Mouse (Mus musculus): ENCODE data around the gene 4931406P16Rik. TPM values are rescaled to one million over a fixed set of nuclear protein-coding genes. Genes with fewer than 3 reads are reported as not detected.
A peak's percentile ranks its signal among the peaks of the same experiment; 100 is the strongest.
"Not testable (repeated sequence)": the region's sequence is repeated elsewhere in the genome, so short reads cannot be mapped to it uniquely, and the experiment has no call there.

Gene 4931406P16Rik
- polyA plus RNA-seq, 1 experiment from 2014 or later = 32.8 TPM

DNA sequence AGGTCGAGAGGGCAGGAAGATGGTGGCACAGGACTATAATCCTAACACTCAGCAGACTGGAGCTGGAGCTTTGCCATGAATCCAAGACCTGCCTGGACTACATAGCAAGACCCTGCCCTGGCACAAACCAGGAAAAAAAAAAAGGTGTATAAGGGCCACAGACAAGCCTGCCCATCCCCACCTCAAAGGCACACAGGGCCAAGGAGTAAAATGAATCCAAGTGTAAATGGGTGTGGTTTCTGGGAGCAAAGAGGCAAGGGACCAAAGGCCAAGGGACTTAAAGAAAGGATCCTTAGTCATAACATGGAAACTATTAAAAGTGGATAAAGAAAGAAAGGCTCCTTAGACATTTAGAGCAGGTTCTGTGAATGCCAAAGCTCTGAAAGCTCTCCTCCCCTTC lies 94.9 kb downstream of the 4931406P16Rik start:
- H3K9me3 ChIP-seq (replicated peaks; ENCODE audit: control insufficient read depth, low read length) = no peaks in the 10 kb centered on the region; the same call in 1 of the 2 replicates
- no peak overlapping the region for H3K9ac ChIP-seq (ENCODE audit: low read length)
- H3K27ac ChIP-seq (ENCODE audit: low read length) = no peak overlapping the region
- no peak overlapping the region for H3K4me2 ChIP-seq (ENCODE audit: low read depth, low read length)
- peak; percentile 4; the same call in 1 of the 2 replicates for ATAC-seq (ENCODE audit: insufficient read depth, low FRiP score)
- no peak overlapping the region for H3K4me3 ChIP-seq (replicated peaks; ENCODE audit: low read length)
- 72% methylated on average over 1 of the region's 1 CpGs for WGBS
- no peaks in the 10 kb centered on the region for H3K4me1 ChIP-seq (ENCODE audit: control insufficient read depth, insufficient read depth, low read length)
- H3K36me3 ChIP-seq (ENCODE audit: control insufficient read depth, insufficient read depth, low read length) = peaks cover 25% of the 10 kb centered on the region
- H3K27me3 ChIP-seq (ENCODE audit: control insufficient read depth, insufficient read depth, low read length) = no peaks in the 10 kb centered on the region

DNA sequence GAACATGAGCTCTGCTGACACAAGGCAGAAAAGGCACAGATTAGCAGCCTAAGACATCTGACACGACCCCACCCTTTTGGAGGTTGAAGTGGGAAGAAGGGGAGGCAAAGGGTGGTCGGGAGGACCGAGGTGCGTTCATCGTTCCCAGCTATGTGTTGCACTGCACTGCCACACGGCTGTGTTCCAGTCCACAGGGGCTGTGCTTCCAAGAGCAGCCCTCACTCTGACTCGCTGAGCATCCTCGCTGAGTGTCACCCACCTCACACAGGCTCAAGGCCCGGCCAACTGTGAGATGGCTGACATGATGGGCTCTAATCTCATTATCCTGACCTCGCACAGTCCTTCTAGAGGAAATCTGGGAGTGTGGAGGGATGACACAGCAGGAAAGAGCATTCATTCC lies 96.9 kb downstream of the 4931406P16Rik start:
- H3K4me3 ChIP-seq (replicated peaks; ENCODE audit: low read length) = no peak overlapping the region
- no peaks in the 10 kb centered on the region for H3K27me3 ChIP-seq (ENCODE audit: control insufficient read depth, insufficient read depth, low read length)
- H3K9ac ChIP-seq (ENCODE audit: low read length) = no peak overlapping the region
- H3K9me3 ChIP-seq (replicated peaks; ENCODE audit: control insufficient read depth, low read length) = no peaks in the 10 kb centered on the region
- H3K4me1 ChIP-seq (ENCODE audit: control insufficient read depth, insufficient read depth, low read length) = no peaks in the 10 kb centered on the region
- H3K36me3 ChIP-seq (ENCODE audit: control insufficient read depth, insufficient read depth, low read length) = peaks cover 23% of the 10 kb centered on the region
- ATAC-seq (ENCODE audit: insufficient read depth, low FRiP score) = no peak
- no peak overlapping the region for H3K27ac ChIP-seq (ENCODE audit: low read length)
- H3K4me2 ChIP-seq (ENCODE audit: low read depth, low read length) = no peak overlapping the region
- WGBS = 92% methylated on average over 10 of the region's 10 CpGs

DNA sequence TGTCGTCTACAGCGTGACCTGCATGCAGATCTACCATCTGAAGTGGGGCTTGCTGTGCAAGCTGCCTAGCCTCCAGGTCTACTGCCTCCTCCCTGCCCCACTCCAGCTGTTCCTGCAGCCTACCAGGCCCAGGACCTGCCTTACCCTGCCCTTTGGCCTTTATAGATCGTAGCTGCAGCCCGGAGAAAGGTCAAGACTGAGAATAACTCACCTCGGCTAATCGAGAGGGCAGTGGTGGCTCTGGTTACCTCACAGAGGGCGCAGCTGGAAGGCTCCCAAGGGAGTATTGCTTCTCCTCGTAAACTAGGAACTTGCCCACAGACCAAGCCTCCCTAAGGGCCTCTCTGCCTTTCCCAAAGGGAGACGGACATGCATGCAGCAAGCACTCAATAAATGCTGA lies 97.9 kb downstream of the 4931406P16Rik start:
- no peak overlapping the region for H3K9ac ChIP-seq (ENCODE audit: low read length)
- H3K27me3 ChIP-seq (ENCODE audit: control insufficient read depth, insufficient read depth, low read length) = no peaks in the 10 kb centered on the region
- H3K36me3 ChIP-seq (ENCODE audit: control insufficient read depth, insufficient read depth, low read length) = peaks cover 28% of the 10 kb centered on the region
- no peak overlapping the region for H3K27ac ChIP-seq (ENCODE audit: low read length)
- no peak overlapping the region for H3K4me2 ChIP-seq (ENCODE audit: low read depth, low read length)
- no peaks in the 10 kb centered on the region for H3K9me3 ChIP-seq (replicated peaks; ENCODE audit: control insufficient read depth, low read length)
- no peaks in the 10 kb centered on the region for H3K4me1 ChIP-seq (ENCODE audit: control insufficient read depth, insufficient read depth, low read length)
- 87% methylated on average over 9 of the region's 9 CpGs for WGBS
- H3K4me3 ChIP-seq (replicated peaks; ENCODE audit: low read length) = no peak overlapping the region
- no peak for ATAC-seq (ENCODE audit: insufficient read depth, low FRiP score)

DNA sequence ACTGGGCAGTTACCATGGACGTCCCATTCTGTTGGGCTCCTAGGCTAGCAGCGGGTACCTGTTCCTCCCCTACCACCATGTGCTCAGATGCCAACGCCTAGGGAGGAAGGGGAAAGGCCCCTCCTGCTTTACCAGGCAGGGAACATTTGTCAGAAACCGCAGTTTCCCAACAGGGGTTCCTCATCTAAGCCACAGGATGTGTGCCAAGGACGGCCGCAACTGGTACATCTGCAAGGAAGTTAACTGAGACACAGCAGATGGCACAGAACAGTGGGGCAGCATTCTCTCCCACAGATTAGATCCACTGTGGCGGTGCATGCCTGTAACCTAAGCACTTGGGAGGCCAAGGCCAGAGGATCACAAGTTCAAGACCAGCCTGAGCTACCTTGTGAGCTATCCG lies 98.7 kb downstream of the 4931406P16Rik start:
- peaks cover 28% of the 10 kb centered on the region for H3K36me3 ChIP-seq (ENCODE audit: control insufficient read depth, insufficient read depth, low read length)
- H3K4me1 ChIP-seq (ENCODE audit: control insufficient read depth, insufficient read depth, low read length) = no peaks in the 10 kb centered on the region
- no peak overlapping the region for H3K9ac ChIP-seq (ENCODE audit: low read length)
- no peak overlapping the region for H3K4me3 ChIP-seq (replicated peaks; ENCODE audit: low read length)
- 92% methylated on average over 8 of the region's 8 CpGs for WGBS
- no peak for ATAC-seq (ENCODE audit: insufficient read depth, low FRiP score)
- H3K4me2 ChIP-seq (ENCODE audit: low read depth, low read length) = no peak overlapping the region
- no peaks in the 10 kb centered on the region for H3K9me3 ChIP-seq (replicated peaks; ENCODE audit: control insufficient read depth, low read length)
- no peaks in the 10 kb centered on the region for H3K27me3 ChIP-seq (ENCODE audit: control insufficient read depth, insufficient read depth, low read length)
- no peak overlapping the region for H3K27ac ChIP-seq (ENCODE audit: low read length)

DNA sequence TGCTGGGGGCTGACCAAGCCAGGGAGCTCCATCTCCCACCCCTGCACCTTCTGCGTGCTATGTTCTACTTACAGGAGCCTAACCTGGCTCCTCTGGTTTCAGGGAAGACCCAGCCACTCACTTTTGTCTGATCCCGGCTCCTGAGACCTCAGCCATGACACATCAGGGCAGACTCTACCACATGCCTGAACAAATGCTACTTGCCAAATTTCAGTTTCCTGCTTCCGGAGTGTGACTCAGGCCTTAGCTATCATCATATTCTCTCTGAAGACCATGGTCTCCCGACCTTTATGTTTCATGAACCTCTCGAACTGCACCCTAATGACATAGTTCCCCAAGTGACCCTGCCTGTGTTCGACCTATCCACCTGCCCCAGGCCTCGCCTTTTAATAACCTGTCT lies 100.1 kb downstream of the 4931406P16Rik start:
- H3K4me1 ChIP-seq (ENCODE audit: control insufficient read depth, insufficient read depth, low read length) = no peaks in the 10 kb centered on the region
- no peak overlapping the region for H3K9ac ChIP-seq (ENCODE audit: low read length)
- 76% methylated on average over 7 of the region's 7 CpGs for WGBS
- H3K4me3 ChIP-seq (replicated peaks; ENCODE audit: low read length) = no peak overlapping the region
- peaks cover 33% of the 10 kb centered on the region; the same call in 1 of the 2 replicates for H3K36me3 ChIP-seq (ENCODE audit: control insufficient read depth, insufficient read depth, low read length)
- H3K4me2 ChIP-seq (ENCODE audit: low read depth, low read length) = no peak overlapping the region
- H3K9me3 ChIP-seq (replicated peaks; ENCODE audit: control insufficient read depth, low read length) = no peaks in the 10 kb centered on the region
- H3K27ac ChIP-seq (ENCODE audit: low read length) = peak overlapping the region; percentile 11; the same call in 1 of the 2 replicates
- no peaks in the 10 kb centered on the region for H3K27me3 ChIP-seq (ENCODE audit: control insufficient read depth, insufficient read depth, low read length)
- ATAC-seq (ENCODE audit: insufficient read depth, low FRiP score) = no peak

DNA sequence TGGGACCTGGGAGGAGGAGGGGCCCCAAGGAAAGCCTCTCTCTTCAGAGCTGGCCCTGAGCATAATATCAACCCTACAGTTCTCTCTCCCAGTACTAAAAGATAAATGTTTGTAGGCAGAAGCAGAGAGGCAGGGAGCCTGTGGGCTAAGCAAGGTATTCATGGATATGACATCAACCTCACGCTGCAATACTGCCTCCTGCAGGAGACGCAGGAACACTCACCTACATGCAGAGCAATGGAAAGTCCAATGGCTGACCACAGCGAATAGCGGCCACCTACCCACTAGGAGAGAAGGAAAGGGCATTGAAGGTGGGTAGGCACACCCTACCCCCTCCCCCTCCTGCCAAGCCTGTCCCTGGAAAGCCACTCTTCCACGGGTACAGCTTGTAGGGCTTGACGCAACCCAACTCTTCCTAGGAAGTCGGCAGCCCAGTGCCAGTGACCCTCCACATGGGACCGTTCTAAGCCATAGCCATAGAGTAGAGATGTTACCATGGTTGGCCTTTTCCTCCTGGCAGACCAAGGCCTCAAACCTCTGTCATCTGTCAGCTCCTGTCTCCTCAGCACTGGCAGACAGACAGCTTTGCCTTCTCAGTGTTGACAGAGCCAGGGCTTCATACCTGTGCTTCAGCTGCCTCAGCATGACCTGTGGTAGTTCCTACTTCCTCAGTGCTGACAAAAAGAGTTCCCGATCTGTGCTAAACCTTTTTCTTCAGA lies 105.2 kb downstream of the 4931406P16Rik start:
- Histone ChIP-seq H3K4me2 (ENCODE audit: low read depth, low read length) (no peak overlapping the region), H3K27ac (ENCODE audit: low read length) (no peak overlapping the region), H3K4me3 (replicated peaks; ENCODE audit: low read length) (no peak overlapping the region), H3K4me1 (ENCODE audit: control insufficient read depth, insufficient read depth, low read length) (no peaks in the 10 kb centered on the region), H3K9me3 (replicated peaks; ENCODE audit: control insufficient read depth, low read length) (no peaks in the 10 kb centered on the region), H3K36me3 (ENCODE audit: control insufficient read depth, insufficient read depth, low read length) (peaks cover 56% of the 10 kb centered on the region), H3K27me3 (ENCODE audit: control insufficient read depth, insufficient read depth, low read length) (no peaks in the 10 kb centered on the region), H3K9ac (ENCODE audit: low read length) (no peak overlapping the region)
- WGBS = 92% methylated on average over 9 of the region's 9 CpGs
- no peak for ATAC-seq (ENCODE audit: insufficient read depth, low FRiP score)

DNA sequence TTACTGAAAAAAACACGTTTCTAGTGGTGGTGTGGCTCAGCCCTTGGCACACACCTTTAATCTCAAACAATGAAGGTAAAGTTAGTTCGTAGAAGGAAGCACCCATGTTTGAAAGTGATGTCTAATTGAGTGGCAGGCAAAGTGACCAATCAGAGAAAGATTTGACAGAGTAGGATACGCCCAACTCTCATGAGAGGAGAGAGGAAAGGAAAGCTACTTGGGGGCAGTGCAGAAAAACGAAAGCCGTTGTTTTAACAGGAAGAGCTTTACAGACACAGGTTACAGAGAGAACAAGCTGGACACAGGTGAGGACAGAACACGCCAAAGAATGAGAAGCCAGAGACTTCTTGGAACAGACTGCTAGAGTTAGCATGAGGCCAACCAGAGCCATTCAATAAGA lies 107.0 kb downstream of the 4931406P16Rik start:
- no peak overlapping the region for H3K4me2 ChIP-seq (ENCODE audit: low read depth, low read length)
- H3K27me3 ChIP-seq (ENCODE audit: control insufficient read depth, insufficient read depth, low read length) = no peaks in the 10 kb centered on the region
- no peak overlapping the region for H3K4me3 ChIP-seq (replicated peaks; ENCODE audit: low read length)
- H3K9me3 ChIP-seq (replicated peaks; ENCODE audit: control insufficient read depth, low read length) = no peaks in the 10 kb centered on the region
- no peak overlapping the region for H3K27ac ChIP-seq (ENCODE audit: low read length)
- ATAC-seq (ENCODE audit: insufficient read depth, low FRiP score) = no peak
- peaks cover 61% of the 10 kb centered on the region for H3K36me3 ChIP-seq (ENCODE audit: control insufficient read depth, insufficient read depth, low read length)
- H3K4me1 ChIP-seq (ENCODE audit: control insufficient read depth, insufficient read depth, low read length) = no peaks in the 10 kb centered on the region
- no peak overlapping the region for H3K9ac ChIP-seq (ENCODE audit: low read length)
- 93% methylated on average over 6 of the region's 6 CpGs for WGBS

DNA sequence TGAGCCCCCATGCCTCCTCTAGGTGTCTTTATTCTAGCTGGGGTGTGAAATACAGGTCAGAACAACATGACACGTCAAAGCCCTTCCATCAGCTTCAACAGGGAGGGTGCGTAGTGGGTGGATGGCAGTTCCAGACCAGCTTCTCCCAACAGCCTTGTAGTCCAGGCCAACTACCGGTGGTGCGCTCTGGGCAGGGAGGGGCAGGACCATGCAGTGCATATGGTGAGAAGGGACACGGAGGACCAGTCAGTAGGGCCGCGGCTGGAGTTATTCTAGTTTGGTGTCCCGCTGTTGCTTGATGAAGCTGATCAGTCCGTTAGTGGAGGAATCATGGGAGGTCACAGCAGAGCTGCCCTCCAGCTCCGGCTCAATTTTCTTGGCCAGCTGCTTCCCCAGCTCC lies 111.2 kb downstream of the 4931406P16Rik start:
- H3K9me3 ChIP-seq (replicated peaks; ENCODE audit: control insufficient read depth, low read length); H3K4me2 ChIP-seq (ENCODE audit: low read depth, low read length); H3K4me3 ChIP-seq (replicated peaks; ENCODE audit: low read length); H3K9ac ChIP-seq (ENCODE audit: low read length); H3K27me3 ChIP-seq (ENCODE audit: control insufficient read depth, insufficient read depth, low read length); H3K27ac ChIP-seq (ENCODE audit: low read length); ATAC-seq (ENCODE audit: insufficient read depth, low FRiP score); H3K4me1 ChIP-seq (ENCODE audit: control insufficient read depth, insufficient read depth, low read length): not testable (repeated sequence)
- 94% methylated on average over 10 of the region's 10 CpGs for WGBS
- H3K36me3 ChIP-seq (ENCODE audit: control insufficient read depth, insufficient read depth, low read length) = peaks cover 45% of the 10 kb centered on the region

DNA sequence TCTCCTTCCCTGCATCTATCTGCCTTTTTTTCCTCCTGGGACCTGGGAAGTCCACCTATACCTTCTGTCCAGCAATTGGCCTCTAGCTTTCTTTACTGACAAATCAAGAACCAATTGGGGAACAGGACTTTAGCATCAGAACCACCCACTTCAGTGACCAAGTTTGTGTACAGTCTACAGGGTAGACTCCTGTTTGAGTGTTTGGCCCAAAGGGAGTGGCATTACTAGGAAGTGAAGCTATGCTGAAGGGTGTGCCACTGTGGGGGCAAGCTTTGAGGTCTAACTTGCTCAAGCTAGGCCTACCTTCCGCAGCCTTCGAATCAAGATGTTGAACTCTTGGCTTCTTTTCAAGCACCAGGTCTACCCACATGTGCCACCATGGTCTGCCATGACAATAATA lies 112.5 kb downstream of the 4931406P16Rik start:
- Histone ChIP-seq H3K36me3 (ENCODE audit: control insufficient read depth, insufficient read depth, low read length) (peaks cover 36% of the 10 kb centered on the region), H3K4me2 (ENCODE audit: low read depth, low read length) (no peak overlapping the region), H3K4me1 (ENCODE audit: control insufficient read depth, insufficient read depth, low read length) (0 out of 2 replicates have a peak, but pooled peaks cover under 1% of the 10 kb centered on the region), H3K9me3 (replicated peaks; ENCODE audit: control insufficient read depth, low read length) (no peaks in the 10 kb centered on the region), H3K27ac (ENCODE audit: low read length) (no peak overlapping the region), H3K27me3 (ENCODE audit: control insufficient read depth, insufficient read depth, low read length) (no peaks in the 10 kb centered on the region), H3K9ac (ENCODE audit: low read length) (no peak overlapping the region), H3K4me3 (replicated peaks; ENCODE audit: low read length) (no peak overlapping the region)
- WGBS = 98% methylated on average over 2 of the region's 2 CpGs
- no peak for ATAC-seq (ENCODE audit: insufficient read depth, low FRiP score)

Measured in stomach, embryonic 16.5 days (tissue).